Mouse (Mus musculus) liver, postnatal 0 days (tissue): ENCODE results near the gene Crim1.

Experiments
- CTCF ChIP-seq: sonication (generic); IDR thresholded peaks from 2 replicates; pipeline ENCODE4 v1.5.1; 2016; ENCODE audit warnings: antibody characterized with exemption, low read depth
- EP300 ChIP-seq: IDR thresholded peaks from 2 replicates; pipeline ENCODE4 v1.6.1; 2016; ENCODE audit warnings: antibody characterized with exemption, low read depth, mild to moderate bottlenecking

DNA sequence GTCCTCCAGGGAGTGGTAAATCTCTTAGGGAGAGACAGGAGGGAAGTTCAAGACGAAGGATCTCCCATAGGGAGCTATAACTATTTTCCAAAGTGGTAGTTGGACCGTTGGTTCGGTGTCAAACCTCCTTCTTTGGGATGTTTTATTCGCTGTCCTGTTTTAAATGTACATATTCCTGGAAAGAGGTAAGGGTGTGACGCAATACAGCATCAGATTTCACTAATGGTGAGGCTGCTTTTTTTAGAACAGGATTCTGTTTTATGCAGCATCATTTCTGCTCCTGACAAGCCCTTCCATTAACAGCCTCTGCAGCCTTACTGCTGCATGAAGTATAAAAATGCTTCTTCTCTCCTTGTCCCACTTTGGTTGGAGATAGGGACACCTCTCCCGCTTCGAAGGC lies 95.9 kb downstream of the Crim1 start:
- TF ChIP-seq CTCF (no peak), EP300 (no peak)
